ENCODE assay signal across 9 mouse cellular contexts in the genomic region with DNA sequence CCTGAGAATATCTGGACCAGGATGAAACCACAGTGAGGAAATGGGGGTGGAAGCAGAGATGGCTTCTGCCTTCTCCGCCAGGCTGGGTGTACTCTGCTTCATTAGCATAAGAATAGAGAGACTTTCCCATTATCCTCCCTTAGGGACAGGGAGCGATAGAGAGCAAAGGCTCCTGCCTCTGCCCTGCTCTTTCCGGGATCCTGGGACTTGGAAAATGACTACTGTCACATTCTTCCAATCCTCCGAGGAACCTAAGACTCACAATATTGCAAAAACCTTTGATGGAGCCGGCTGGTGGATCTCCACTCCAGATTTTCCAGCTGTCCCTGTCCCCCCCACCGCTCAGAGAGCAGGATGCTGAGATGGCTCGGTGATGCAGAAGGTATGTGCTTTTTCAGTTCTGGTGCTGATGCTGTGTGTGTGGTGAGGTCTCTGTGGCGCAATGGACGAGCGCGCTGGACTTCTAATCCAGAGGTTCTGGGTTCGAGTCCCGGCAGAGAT. TPM values are rescaled to one million over a fixed set of nuclear protein-coding genes. Genes with fewer than 3 reads are reported as not detected.
DNase-seq lines count a peak whose midpoint lies in the region; ATAC-seq lines count a peak whose summit lies in the region.
"Had no signal": no experiment of that assay in that cellular context is flagged by ENCODE, and none has a peak within 500 bp of the region (broad histone marks: within the 10 kb centered on the region; RNA-seq: fewer than 3 reads in every experiment).

No protein-coding gene starts in this region.

- WGBS in neural tube, embryonic 14.5 days, result 2% methylated on average over 13 of the region's 13 CpGs

- H3K4me2 ChIP-seq in neural tube, embryonic 14.5 days (ENCODE audit: low read depth, low read length), result peak overlapping the region; percentile 35

- H3K36me3 ChIP-seq in neural tube, embryonic 14.5 days (ENCODE audit: control insufficient read depth, insufficient read depth, low read length), result no peaks in the 10 kb centered on the region

- no peaks in the 10 kb centered on the region for H3K27me3 ChIP-seq in neural tube, embryonic 14.5 days (ENCODE audit: control insufficient read depth, insufficient read depth, low read length)

- peak overlapping the region; percentile 88 for H3K27ac ChIP-seq in neural tube, embryonic 14.5 days (ENCODE audit: low read depth, low read length)

- peaks cover 5% of the 10 kb centered on the region; the same call in 1 of the 2 replicates for H3K4me1 ChIP-seq in neural tube, embryonic 14.5 days (ENCODE audit: control insufficient read depth, insufficient read depth, low read length)

- peak; percentile 15 for DNase-seq in adrenal gland, postnatal 10 days
- DNase-seq in adrenal gland, adult 8-10 months, result no peak
- DNase-seq in cerebellum, adult 9-10 months, result peak; percentile 99
- DNase-seq in left cerebral cortex, adult 11 months (ENCODE audit: low spot score), result peak; percentile 92
- no peak for DNase-seq in kidney, adult 18-20 months

- peak overlapping the region; percentile 31 for H3K4me3 ChIP-seq in neural tube, embryonic 14.5 days (ENCODE audit: low read depth, low read length)

- peak overlapping the region; percentile 5 for H3K9ac ChIP-seq in neural tube, embryonic 14.5 days (replicated peaks; ENCODE audit: low read depth, low read length)

- H3K9me3 ChIP-seq in neural tube, embryonic 14.5 days (ENCODE audit: control insufficient read depth, low read length), result no peaks in the 10 kb centered on the region

- peak; percentile 91 for ATAC-seq in frontal cortex, adult (ENCODE audit: low TSS enrichment)
- ATAC-seq in neural tube, embryonic 14.5 days (ENCODE audit: low read depth), result peak; percentile 96
- ATAC-seq in inflammation-experienced regulatory T-cells, adult 6 months, result no peak

RNA-seq across cellular contexts. Expression of gene Cadm3, which starts 22.5 kb away (rescaled TPM):
- 10 to 100 TPM; 13.5 to 19.4 TPM for total RNA-seq in adrenal gland, postnatal 10 days (2021)
- total RNA-seq in adrenal gland, adult 8-10 months (2022), result 1 to 10 TPM; 3.5 to 6.9 (median 4.7) TPM
- polyA plus RNA-seq in neural tube, embryonic 14.5 days (2014; fragmentation: Nextera tagmentation; extraction: Ambion mirVana), result 151 and 174 TPM in 2 replicates
- polyA plus RNA-seq in inflammation-experienced regulatory T-cells, adult 6 months (2017; shearing (Covaris generic)), result under 1 TPM in 1 of 3 experiments, not detected in 2; 0.11 TPM
- total RNA-seq: neutrophil, adult 5-6 weeks had no signal

RNA-seq across cellular contexts. Expression of gene Aim2, which starts 39.3 kb away (rescaled TPM):
- total RNA-seq in adrenal gland, postnatal 10 days (2021), result 1 to 10 TPM; 3.4 to 5.1 TPM
- 1 to 10 TPM; 1.4 to 3.3 (median 1.9) TPM for total RNA-seq in adrenal gland, adult 8-10 months (2022)
- polyA plus RNA-seq in neural tube, embryonic 14.5 days (2014; fragmentation: Nextera tagmentation; extraction: Ambion mirVana), result 1.1 and 2.7 TPM in 2 replicates
- 10 to 100 TPM; 49.6 to 69.8 (median 61.1) TPM for polyA plus RNA-seq in inflammation-experienced regulatory T-cells, adult 6 months (2017; shearing (Covaris generic))

RNA-seq across cellular contexts. Expression of gene Ackr1, which starts 56.4 kb away (rescaled TPM):
- total RNA-seq in adrenal gland, postnatal 10 days (2021), result 1 to 10 TPM; 4.5 to 5.5 TPM
- total RNA-seq in adrenal gland, adult 8-10 months (2022), result under 1 TPM; 0.40 to 0.89 (median 0.56) TPM
- polyA plus RNA-seq in neural tube, embryonic 14.5 days (2014; fragmentation: Nextera tagmentation; extraction: Ambion mirVana), result 34.4 and 35.6 TPM in 2 replicates
- not detected for polyA plus RNA-seq in inflammation-experienced regulatory T-cells, adult 6 months (2017; shearing (Covaris generic))
- total RNA-seq: neutrophil, adult 5-6 weeks had no signal

Comparison
In these comparisons a context has a peak if more than half of its experiments do, and no peak if none do; other contexts are left out.
1. DNase-seq: peak in adrenal gland, postnatal 10 days (single experiment), cerebellum, adult 9-10 months (single experiment) and left cerebral cortex, adult 11 months (single experiment); none in adrenal gland, adult 8-10 months (single experiment) and kidney, adult 18-20 months (single experiment).